ENCODE assay signal across 1 mouse cellular context in genomic region chr7:80387033-80387632, GRCm38 (mm10).
TF ChIP-seq lines count a peak whose summit lies in the region.

No protein-coding gene starts in this region.

TF ChIP-seq in CH12.LX, 34 proteins besides CTCF, POLR2A, EP300 and RAD21:
- TF ChIP-seq BHLHE40 (IDR thresholded peaks at IDR 0.05; ENCODE audit: low read depth, low read length), result 0 out of 2 replicates have a peak, but pooled peaks have one; percentile 1
- TF ChIP-seq POLR2AphosphoS2 (IDR thresholded peaks at IDR 0.05; ENCODE audit: low read depth, low read length), result no peak
- peak; percentile 67 for TF ChIP-seq ZNF384 (IDR thresholded peaks at IDR 0.05; ENCODE audit: low read depth, low read length)
- TF ChIP-seq ELF1 (IDR thresholded peaks at IDR 0.05; ENCODE audit: low read depth, low read length), result 0 out of 2 replicates have a peak, but pooled peaks have one; percentile 23
